In genomic region chr14:25119999-25120398, GRCm38 (mm10) we compare ENCODE assay signal across 15 mouse cellular contexts.
DNase-seq lines count a peak whose midpoint lies in the region; ATAC-seq lines count a peak whose summit lies in the region.
"Had no signal": no experiment of that assay in that cellular context is flagged by ENCODE, and none has a peak within 500 bp of the region (broad histone marks: within the 10 kb centered on the region; RNA-seq: fewer than 3 reads in every experiment).

No protein-coding gene starts in this region.

- no peak overlapping the region for H3K4me2 ChIP-seq in forebrain, embryonic 15.5 days (replicated peaks)
- no peak overlapping the region for H3K4me2 ChIP-seq in forebrain, embryonic 14.5 days (ENCODE audit: low read length)
- no peak overlapping the region for H3K4me2 ChIP-seq in kidney, embryonic 14.5 days (replicated peaks; ENCODE audit: low read depth, low read length)
- H3K4me2 ChIP-seq: heart, embryonic 12.5 days; liver, embryonic 15.5 days; neural tube, embryonic 12.5 days had no signal

- H3K27ac ChIP-seq in forebrain, embryonic 15.5 days (replicated peaks): peak overlapping the region; percentile 33; the same call in 1 of the 2 replicates
- no peak overlapping the region for H3K27ac ChIP-seq in forebrain, embryonic 14.5 days (ENCODE audit: low read depth, low read length)
- H3K27ac ChIP-seq in kidney, embryonic 14.5 days (ENCODE audit: low read depth, low read length): no peak overlapping the region
- H3K27ac ChIP-seq: liver, embryonic 15.5 days; neural tube, embryonic 12.5 days had no signal

- H3K9me3 ChIP-seq in forebrain, embryonic 15.5 days: no peaks in the 10 kb centered on the region
- no peaks in the 10 kb centered on the region for H3K9me3 ChIP-seq in forebrain, embryonic 14.5 days (replicated peaks; ENCODE audit: control insufficient read depth, low read length)
- H3K9me3 ChIP-seq in kidney, embryonic 14.5 days (ENCODE audit: control insufficient read depth, low read length): no peaks in the 10 kb centered on the region
- H3K9me3 ChIP-seq: heart, embryonic 12.5 days; liver, embryonic 15.5 days; neural tube, embryonic 12.5 days had no signal

- no peak for ATAC-seq in forebrain, embryonic 15.5 days (replicated peaks)
- ATAC-seq in forebrain, embryonic 14.5 days: no peak
- no peak for ATAC-seq in kidney, embryonic 14.5 days (ENCODE audit: low FRiP score, low TSS enrichment)

- WGBS in forebrain, embryonic 15.5 days: 53% methylated on average over 4 of the region's 4 CpGs
- 62% methylated on average over 4 of the region's 4 CpGs for WGBS in forebrain, embryonic 14.5 days
- 75% methylated on average over 4 of the region's 4 CpGs for WGBS in kidney, embryonic 14.5 days

- no peak overlapping the region for H3K4me3 ChIP-seq in forebrain, embryonic 15.5 days
- no peak overlapping the region for H3K4me3 ChIP-seq in forebrain, embryonic 14.5 days (ENCODE audit: low read depth, low read length)
- H3K4me3 ChIP-seq in kidney, embryonic 14.5 days (ENCODE audit: low read length): no peak overlapping the region
- H3K4me3 ChIP-seq: heart, embryonic 12.5 days; liver, embryonic 15.5 days; neural tube, embryonic 12.5 days had no signal

- peaks cover 22% of the 10 kb centered on the region for H3K4me1 ChIP-seq in forebrain, embryonic 15.5 days
- peaks cover 14% of the 10 kb centered on the region for H3K4me1 ChIP-seq in forebrain, embryonic 14.5 days (ENCODE audit: control insufficient read depth, insufficient read depth, low read length)
- H3K4me1 ChIP-seq in kidney, embryonic 14.5 days (ENCODE audit: control insufficient read depth, insufficient read depth, low read length): peaks cover 20% of the 10 kb centered on the region; the same call in 1 of the 2 replicates
- H3K4me1 ChIP-seq: liver, embryonic 15.5 days had no signal

- no peaks in the 10 kb centered on the region for H3K36me3 ChIP-seq in forebrain, embryonic 15.5 days
- H3K36me3 ChIP-seq in forebrain, embryonic 14.5 days (ENCODE audit: control insufficient read depth, insufficient read depth, low read length): no peaks in the 10 kb centered on the region
- no peaks in the 10 kb centered on the region for H3K36me3 ChIP-seq in kidney, embryonic 14.5 days (ENCODE audit: control insufficient read depth, insufficient read depth, low read length)
- H3K36me3 ChIP-seq: heart, embryonic 12.5 days; liver, embryonic 15.5 days; neural tube, embryonic 12.5 days had no signal

- H3K27me3 ChIP-seq in forebrain, embryonic 15.5 days: no peaks in the 10 kb centered on the region
- no peaks in the 10 kb centered on the region for H3K27me3 ChIP-seq in forebrain, embryonic 14.5 days (replicated peaks; ENCODE audit: control insufficient read depth, insufficient read depth, low read length)
- H3K27me3 ChIP-seq in kidney, embryonic 14.5 days (ENCODE audit: control insufficient read depth, insufficient read depth, low read length): no peaks in the 10 kb centered on the region
- H3K27me3 ChIP-seq: liver, embryonic 15.5 days; neural tube, embryonic 12.5 days had no signal

- no peak overlapping the region for H3K9ac ChIP-seq in forebrain, embryonic 15.5 days (replicated peaks)
- H3K9ac ChIP-seq in forebrain, embryonic 14.5 days (ENCODE audit: low read length): no peak overlapping the region
- no peak overlapping the region; the same call in 1 of the 2 replicates for H3K9ac ChIP-seq in kidney, embryonic 14.5 days (ENCODE audit: low read depth, low read length)
- H3K9ac ChIP-seq: heart, embryonic 12.5 days; liver, embryonic 15.5 days; neural tube, embryonic 12.5 days had no signal

- DNase-seq in forebrain, embryonic 14.5 days (ENCODE audit: low spot score): no peak
- peak; percentile 36 for DNase-seq in kidney, postnatal 10 days
- peak; percentile 48 for DNase-seq in thymus, postnatal 14 days
- no peak for DNase-seq in thymus, postnatal 0 days (ENCODE audit: low spot score)
- DNase-seq in urinary bladder, postnatal 10 days (ENCODE audit: low spot score): no peak
- DNase-seq: adrenal gland, postnatal 10 days; B cell, adult 2 months; gastrocnemius, postnatal 25 days; kidney, adult 18-20 months; midbrain, embryonic 14.5 days had no signal

Comparison
In these comparisons a context has a peak if more than half of its experiments do, and no peak if none do; other contexts are left out.
1. DNase-seq: peak in kidney, postnatal 10 days (single experiment) and thymus, postnatal 14 days (single experiment); none in forebrain, embryonic 14.5 days (single experiment), thymus, postnatal 0 days (single experiment) and urinary bladder, postnatal 10 days (single experiment).